Mouse (Mus musculus) ES-Bruce4 (cell line): ENCODE data around the gene Olfr721-ps1.

Source experiments
- CTCF ChIP-seq: IDR thresholded peaks from one replicate; pipeline ENCODE4 v1.8.1; 2011; ENCODE audit warnings: low read depth, low read length
- POLR2A ChIP-seq: IDR thresholded peaks from one replicate; pipeline ENCODE4 v1.8.1; 2011; ENCODE audit warnings: low read length; ENCODE audit not compliant: insufficient read depth

- TF ChIP-seq CTCF (no peak), POLR2A (no peak)
These were observed 35.1 kb downstream of the Olfr721-ps1 start for GRCm38 (mm10) chr14:14436078-14436658.
